Comparison of ENCODE assay signal across 12 mouse cellular contexts in genomic region chrX:169906054-169906508, GRCm38 (mm10).
DNase-seq lines count a peak whose midpoint lies in the region; ATAC-seq lines count a peak whose summit lies in the region.
"Had no signal": no experiment of that assay in that cellular context is flagged by ENCODE, and none has a peak within 500 bp of the region (broad histone marks: within the 10 kb centered on the region; RNA-seq: fewer than 3 reads in every experiment).

No protein-coding gene starts in this region.

- DNase-seq in embryo, embryonic 11 days, result peak; percentile 67
- DNase-seq in kidney, adult 18-20 months, result peak; percentile 30
- DNase-seq in midbrain, embryonic 14.5 days, result peak; percentile 69
- no peak for DNase-seq in cerebellum, postnatal 36 days
- DNase-seq in yolk sac, embryonic 10.5 days (ENCODE audit: low spot score), result no peak
- DNase-seq in spleen, postnatal 36 days (ENCODE audit: low spot score in 2 of 2), result no peak
- DNase-seq: gastrocnemius, postnatal 14 days had no signal

- H3K27ac ChIP-seq in heart, embryonic 16.5 days (ENCODE audit: low read length), result no peak overlapping the region
- no peak overlapping the region for H3K27ac ChIP-seq in heart, embryonic 11.5 days (ENCODE audit: low read depth, low read length)
- no peak overlapping the region for H3K27ac ChIP-seq in midbrain, embryonic 14.5 days (replicated peaks; ENCODE audit: low read depth, low read length)
- H3K27ac ChIP-seq: embryonic facial prominence, embryonic 13.5 days had no signal

- H3K4me1 ChIP-seq in heart, embryonic 16.5 days (ENCODE audit: control insufficient read depth, insufficient read depth, low read length), result peaks cover 4% of the 10 kb centered on the region; the same call in 1 of the 2 replicates
- peaks cover 11% of the 10 kb centered on the region for H3K4me1 ChIP-seq in heart, embryonic 11.5 days (ENCODE audit: control insufficient read depth, insufficient read depth, low read length)
- H3K4me1 ChIP-seq in midbrain, embryonic 14.5 days (ENCODE audit: control insufficient read depth, insufficient read depth, low read length), result no peaks in the 10 kb centered on the region

- H3K9ac ChIP-seq in heart, embryonic 16.5 days (ENCODE audit: low read length), result no peak overlapping the region
- no peak overlapping the region for H3K9ac ChIP-seq in heart, embryonic 11.5 days (ENCODE audit: low read depth, low read length)
- H3K9ac ChIP-seq in midbrain, embryonic 14.5 days (replicated peaks; ENCODE audit: low read length), result no peak overlapping the region
- H3K9ac ChIP-seq: embryonic facial prominence, embryonic 13.5 days had no signal

- peak overlapping the region; percentile 3; the same call in 1 of the 2 replicates for H3K4me2 ChIP-seq in heart, embryonic 16.5 days (ENCODE audit: low read depth, low read length)
- H3K4me2 ChIP-seq in heart, embryonic 11.5 days, result no peak overlapping the region; the same call in 1 of the 2 replicates
- 0 out of 2 replicates have a peak overlapping the region, but pooled peaks have one; percentile 4 for H3K4me2 ChIP-seq in midbrain, embryonic 14.5 days (ENCODE audit: low read length)
- H3K4me2 ChIP-seq: embryonic facial prominence, embryonic 13.5 days had no signal

- H3K9me3 ChIP-seq in heart, embryonic 16.5 days (replicated peaks; ENCODE audit: control insufficient read depth, low read length), result no peaks in the 10 kb centered on the region
- no peaks in the 10 kb centered on the region for H3K9me3 ChIP-seq in heart, embryonic 11.5 days (replicated peaks; ENCODE audit: control insufficient read depth, low read length)
- H3K9me3 ChIP-seq in midbrain, embryonic 14.5 days (ENCODE audit: control insufficient read depth, low read length), result no peaks in the 10 kb centered on the region
- H3K9me3 ChIP-seq: embryonic facial prominence, embryonic 13.5 days had no signal

- no peaks in the 10 kb centered on the region for H3K36me3 ChIP-seq in heart, embryonic 16.5 days (ENCODE audit: control insufficient read depth, insufficient read depth)
- H3K36me3 ChIP-seq in heart, embryonic 11.5 days (ENCODE audit: control insufficient read depth, insufficient read depth, low read length), result no peaks in the 10 kb centered on the region
- no peaks in the 10 kb centered on the region for H3K36me3 ChIP-seq in midbrain, embryonic 14.5 days (ENCODE audit: control insufficient read depth, insufficient read depth, low read length)
- H3K36me3 ChIP-seq: embryonic facial prominence, embryonic 13.5 days had no signal

- no peaks in the 10 kb centered on the region for H3K27me3 ChIP-seq in heart, embryonic 16.5 days (ENCODE audit: control insufficient read depth, insufficient read depth, low read length)
- H3K27me3 ChIP-seq in heart, embryonic 11.5 days (ENCODE audit: control insufficient read depth, insufficient read depth, low read length), result no peaks in the 10 kb centered on the region; the same call in 1 of the 2 replicates
- H3K27me3 ChIP-seq in midbrain, embryonic 14.5 days (ENCODE audit: control insufficient read depth, insufficient read depth, low read length), result no peaks in the 10 kb centered on the region
- H3K27me3 ChIP-seq: CH12.LX had no signal

- H3K4me3 ChIP-seq in heart, embryonic 16.5 days (ENCODE audit: low read length), result no peak overlapping the region
- H3K4me3 ChIP-seq in heart, embryonic 11.5 days (ENCODE audit: low read depth, low read length), result no peak overlapping the region
- H3K4me3 ChIP-seq in midbrain, embryonic 14.5 days (replicated peaks; ENCODE audit: low read depth, low read length), result no peak overlapping the region
- H3K4me3 ChIP-seq: embryonic facial prominence, embryonic 13.5 days; myocyte had no signal

- ATAC-seq in heart, embryonic 16.5 days (replicated peaks; ENCODE audit: extremely low read depth, insufficient read depth, low FRiP score), result no peak
- ATAC-seq in heart, embryonic 11.5 days (replicated peaks; ENCODE audit: insufficient number of reproducible peaks, low FRiP score, low TSS enrichment), result no peak
- ATAC-seq in midbrain, embryonic 14.5 days (ENCODE audit: low FRiP score, low TSS enrichment), result peak; percentile 71; the same call in 1 of the 2 replicates

- 16% methylated on average over 5 of the region's 5 CpGs for WGBS in heart, embryonic 16.5 days
- WGBS in heart, embryonic 11.5 days (ENCODE audit: insufficient replicate concordance), result 21% methylated on average over 5 of the region's 5 CpGs
- 6% methylated on average over 5 of the region's 5 CpGs for WGBS in midbrain, embryonic 14.5 days

Comparison
In these comparisons a context has a peak if more than half of its experiments do, and no peak if none do; other contexts are left out.
1. DNase-seq: peak in embryo, embryonic 11 days (single experiment), kidney, adult 18-20 months (single experiment) and midbrain, embryonic 14.5 days (single experiment); none in cerebellum, postnatal 36 days (0 of 2), yolk sac, embryonic 10.5 days (single experiment) and spleen, postnatal 36 days (0 of 2).